9 mouse cellular contexts compared by ENCODE assay signal in the genomic region with DNA sequence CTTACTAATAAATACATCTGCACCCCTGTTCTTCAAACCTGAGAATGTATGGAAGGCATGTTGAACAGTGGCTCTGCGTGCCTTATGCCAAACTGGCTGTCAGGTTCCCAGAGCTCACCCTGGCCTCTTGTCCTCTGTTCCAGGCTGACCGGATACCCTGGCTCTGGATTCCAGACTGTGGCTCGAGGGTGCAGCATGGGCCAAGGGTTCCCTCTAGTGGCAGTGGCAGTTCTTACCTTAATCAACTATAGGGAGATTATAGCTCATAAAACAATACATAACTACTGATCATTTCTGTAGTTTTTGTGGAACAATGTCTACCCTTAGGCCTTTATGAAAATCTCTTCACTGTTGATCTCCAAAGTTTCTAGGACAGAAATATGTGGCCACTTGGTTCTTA. TPM values are rescaled to one million over a fixed set of nuclear protein-coding genes. Genes with fewer than 3 reads are reported as not detected.
DNase-seq lines count a peak whose midpoint lies in the region; ATAC-seq and TF ChIP-seq lines count a peak whose summit lies in the region.
"Had no signal": no experiment of that assay in that cellular context is flagged by ENCODE, and none has a peak within 500 bp of the region (broad histone marks: within the 10 kb centered on the region; RNA-seq: fewer than 3 reads in every experiment).

No protein-coding gene starts in this region.

- H3K27me3 ChIP-seq in embryonic facial prominence, embryonic 11.5 days (ENCODE audit: control insufficient read depth, insufficient read depth, low read length): no peaks in the 10 kb centered on the region
- no peaks in the 10 kb centered on the region for H3K27me3 ChIP-seq in liver, embryonic 14.5 days (ENCODE audit: control insufficient read depth, insufficient read depth, low read length)
- H3K27me3 ChIP-seq in hindbrain, embryonic 11.5 days (ENCODE audit: control insufficient read depth, insufficient read depth, low read length): no peaks in the 10 kb centered on the region

- H3K9me3 ChIP-seq in embryonic facial prominence, embryonic 11.5 days (replicated peaks; ENCODE audit: control insufficient read depth, low read length): no peaks in the 10 kb centered on the region
- H3K9me3 ChIP-seq in liver, embryonic 14.5 days (ENCODE audit: control insufficient read depth, low read length): no peaks in the 10 kb centered on the region
- H3K9me3 ChIP-seq in hindbrain, embryonic 11.5 days (ENCODE audit: control insufficient read depth, low read length): no peaks in the 10 kb centered on the region

- no peak for ATAC-seq in embryonic facial prominence, embryonic 11.5 days (replicated peaks; ENCODE audit: insufficient number of reproducible peaks, low FRiP score, low TSS enrichment, low read depth)
- ATAC-seq in liver, embryonic 14.5 days (ENCODE audit: insufficient read depth): no peak
- no peak for ATAC-seq in hindbrain, embryonic 11.5 days (ENCODE audit: low FRiP score)

- H3K4me3 ChIP-seq in embryonic facial prominence, embryonic 11.5 days (ENCODE audit: low read depth, low read length): no peak overlapping the region
- H3K4me3 ChIP-seq in liver, embryonic 14.5 days (ENCODE audit: insufficient read depth in 1 of 2, low read depth in 2 of 2, low read length in 2 of 2): no peak overlapping the region
- H3K4me3 ChIP-seq in hindbrain, embryonic 11.5 days (ENCODE audit: low read depth, low read length): no peak overlapping the region

- intact Hi-C loops in heart, postnatal 25 days (cut with DNase I): loop anchor here (5.0 kb wide), 1 partner anchor 54 kb away; no protein-coding TSS in a partner anchor

- DNase-seq in heart, adult 18-20 months: peak; percentile 34 to 69
- DNase-seq in heart, postnatal 25 days (ENCODE audit: low spot score): no peak
- peak; percentile 35 for DNase-seq in urinary bladder, postnatal 25 days (ENCODE audit: low spot score)
- DNase-seq in urinary bladder, postnatal 4 days (ENCODE audit: low spot score in 2 of 2): no peak
- DNase-seq in embryonic facial prominence, embryonic 11.5 days (ENCODE audit: low spot score): peak; percentile 12
- no peak for DNase-seq in liver, embryonic 14.5 days (ENCODE audit: low read depth in 3 of 3, low spot score in 3 of 3)
- DNase-seq in thymus, postnatal 4 days: peak; percentile 58
- DNase-seq in hindbrain, embryonic 11.5 days (ENCODE audit: low spot score): no peak

- no peak overlapping the region for H3K9ac ChIP-seq in embryonic facial prominence, embryonic 11.5 days (replicated peaks; ENCODE audit: low read length)
- H3K9ac ChIP-seq in liver, embryonic 14.5 days (replicated peaks): no peak overlapping the region
- H3K9ac ChIP-seq in hindbrain, embryonic 11.5 days (ENCODE audit: low read depth, low read length): no peak overlapping the region

- no peak overlapping the region for H3K27ac ChIP-seq in embryonic facial prominence, embryonic 11.5 days (replicated peaks; ENCODE audit: low read depth, low read length)
- H3K27ac ChIP-seq in liver, embryonic 14.5 days: no peak overlapping the region
- H3K27ac ChIP-seq in hindbrain, embryonic 11.5 days (ENCODE audit: low read depth, low read length): no peak overlapping the region

- TF ChIP-seq EP300 in liver, embryonic 14.5 days (IDR thresholded peaks at IDR 0.05; ENCODE audit: low read depth): no peak

- no peaks in the 10 kb centered on the region for H3K36me3 ChIP-seq in embryonic facial prominence, embryonic 11.5 days (replicated peaks; ENCODE audit: control insufficient read depth, insufficient read depth, low read depth, low read length)
- H3K36me3 ChIP-seq in liver, embryonic 14.5 days (replicated peaks; ENCODE audit: control insufficient read depth, insufficient read depth, low read depth): no peaks in the 10 kb centered on the region
- no peaks in the 10 kb centered on the region for H3K36me3 ChIP-seq in hindbrain, embryonic 11.5 days (ENCODE audit: control insufficient read depth, insufficient read depth, low read length)

- 72% methylated on average over 3 of the region's 3 CpGs for WGBS in embryonic facial prominence, embryonic 11.5 days
- 41% methylated on average over 3 of the region's 3 CpGs for WGBS in liver, embryonic 14.5 days (ENCODE audit: insufficient replicate concordance)
- 69% methylated on average over 3 of the region's 3 CpGs for WGBS in hindbrain, embryonic 11.5 days

- no peak overlapping the region for H3K4me2 ChIP-seq in embryonic facial prominence, embryonic 11.5 days (ENCODE audit: low read depth, low read length)
- H3K4me2 ChIP-seq in liver, embryonic 14.5 days (ENCODE audit: low read depth): no peak overlapping the region
- H3K4me2 ChIP-seq in hindbrain, embryonic 11.5 days (replicated peaks; ENCODE audit: low read depth, low read length): no peak overlapping the region

- no peaks in the 10 kb centered on the region for H3K4me1 ChIP-seq in embryonic facial prominence, embryonic 11.5 days (ENCODE audit: control insufficient read depth, insufficient read depth, low read length)
- no peaks in the 10 kb centered on the region; a peak in 1 of 4 replicates for H3K4me1 ChIP-seq in liver, embryonic 14.5 days (replicated peaks; ENCODE audit: control insufficient read depth in 2 of 2, insufficient read depth in 2 of 2, low read length in 1 of 2)
- no peaks in the 10 kb centered on the region for H3K4me1 ChIP-seq in hindbrain, embryonic 11.5 days (replicated peaks; ENCODE audit: control insufficient read depth, insufficient read depth, low read length)

- peak; percentile 71 for TF ChIP-seq CTCF in liver, embryonic 14.5 days (IDR thresholded peaks at IDR 0.05; ENCODE audit: low read depth)

RNA-seq across cellular contexts. Expression of a gene that starts 22.2 kb away (rescaled TPM):
- total RNA-seq in heart, adult 18-20 months (2021): 10 to 100 TPM; 33.7 to 46.0 TPM
- 10 to 100 TPM; 55.6 to 58.8 TPM for total RNA-seq in heart, postnatal 25 days (2021)
- not detected in 2 replicates for polyA plus RNA-seq in embryonic facial prominence, embryonic 11.5 days (2014; fragmentation: Nextera tagmentation; extraction: Ambion mirVana)
- 0.60 and 0.65 TPM in 2 replicates for polyA plus RNA-seq in liver, embryonic 14.5 days (2012; rRNA removed)
- 0.15 and 0.18 TPM in 2 replicates for polyA plus RNA-seq in liver, embryonic 14.5 days (2014; fragmentation: Nextera tagmentation; extraction: Ambion mirVana)
- not detected in 2 replicates for polyA plus RNA-seq in hindbrain, embryonic 11.5 days (2014; fragmentation: Nextera tagmentation; extraction: Ambion mirVana)
- polyA plus RNA-seq: gonadal fat pad, adult 2 months had no signal

Comparison
In these comparisons a context has a peak if more than half of its experiments do, and no peak if none do; other contexts are left out.
1. DNase-seq: peak in heart, adult 18-20 months (2 of 2), urinary bladder, postnatal 25 days (single experiment), embryonic facial prominence, embryonic 11.5 days (single experiment) and thymus, postnatal 4 days (single experiment); none in heart, postnatal 25 days (single experiment), urinary bladder, postnatal 4 days (0 of 2), liver, embryonic 14.5 days (0 of 3) and hindbrain, embryonic 11.5 days (single experiment).